Mouse (Mus musculus) stomach, embryonic 14.5 days (tissue): ENCODE data around the gene Vps26a. TPM values are rescaled to one million over a fixed set of nuclear protein-coding genes. Genes with fewer than 3 reads are reported as not detected.
"Not testable (repeated sequence)": the region's sequence is repeated elsewhere in the genome, so short reads cannot be mapped to it uniquely, and the experiment has no call there.

Experiments used
- ATAC-seq: fragments of 200-750 bp; cut with Nextera tagmentation; 2 replicates; pipeline ENCODE4 v1.8.0; 2017; ENCODE audit warnings: low read depth, moderate TSS enrichment; ENCODE audit not compliant: insufficient number of reproducible peaks, insufficient read depth, low FRiP score
- H3K27ac ChIP-seq: fragments of 300-500 bp; sonication (generic); 2 replicates; pipeline ENCODE4 v1.5.1; 2014; ENCODE audit warnings: mild to moderate bottlenecking, low read length, moderate library complexity, mixed read lengths
- H3K27me3 ChIP-seq: fragments of 300-500 bp; sonication (generic); 2 replicates; pipeline ENCODE4 v1.6.1; 2014; ENCODE audit warnings: low read length, control low read depth, mixed read lengths; ENCODE audit not compliant: control insufficient read depth, insufficient read depth
- H3K36me3 ChIP-seq: fragments of 300-500 bp; sonication (generic); 2 replicates; pipeline ENCODE4 v1.6.1; 2014; ENCODE audit warnings: mild to moderate bottlenecking, control low read depth, low read length, moderate library complexity, mixed read lengths; ENCODE audit not compliant: control insufficient read depth, insufficient read depth
- H3K4me1 ChIP-seq: fragments of 300-500 bp; sonication (generic); 2 replicates; pipeline ENCODE4 v1.6.1; 2014; ENCODE audit warnings: low read length, control low read depth, mixed read lengths; ENCODE audit not compliant: control insufficient read depth, insufficient read depth
- H3K4me2 ChIP-seq: fragments of 300-500 bp; sonication (generic); replicated peaks from 2 replicates; pipeline ENCODE4 v1.6.1; 2014; ENCODE audit warnings: low read depth, low read length, control low read depth
- H3K4me3 ChIP-seq: fragments of 300-500 bp; sonication (generic); 2 replicates; pipeline ENCODE4 v1.5.1; 2014; ENCODE audit warnings: low read depth, low read length, control low read depth
- H3K9ac ChIP-seq: fragments of 300-500 bp; sonication (generic); replicated peaks from 2 replicates; pipeline ENCODE4 v1.6.1; 2014; ENCODE audit warnings: low read depth, mild to moderate bottlenecking, control low read depth, low read length, moderate library complexity, mixed read lengths
- H3K9me3 ChIP-seq: fragments of 300-500 bp; sonication (generic); 2 replicates; pipeline ENCODE4 v1.6.1; 2016; ENCODE audit warnings: low read depth, low read length, control low read depth; ENCODE audit not compliant: control insufficient read depth
- WGBS: fragments of 180-500 bp; shearing (Covaris S2); extraction: QIAGEN DNeasy Blood & Tissue Kit; methylation state at CpG from one replicate; pipeline ENCODE4 v1.1.7; 2014; 5-methylcytosine and 5-hydroxymethylcytosine counted together
- polyA plus RNA-seq: library from polyadenylated mRNA; unstranded; fragments of >200 nt; fragmentation: Nextera tagmentation; extraction: Ambion mirVana; gene quantifications from 2 replicates; pipeline ENCODE4 v1.2.1, GENCODE M21; 2014

The Vps26a gene
- polyA plus RNA-seq, 1 experiment from 2014 or later = 75.6 TPM

DNA sequence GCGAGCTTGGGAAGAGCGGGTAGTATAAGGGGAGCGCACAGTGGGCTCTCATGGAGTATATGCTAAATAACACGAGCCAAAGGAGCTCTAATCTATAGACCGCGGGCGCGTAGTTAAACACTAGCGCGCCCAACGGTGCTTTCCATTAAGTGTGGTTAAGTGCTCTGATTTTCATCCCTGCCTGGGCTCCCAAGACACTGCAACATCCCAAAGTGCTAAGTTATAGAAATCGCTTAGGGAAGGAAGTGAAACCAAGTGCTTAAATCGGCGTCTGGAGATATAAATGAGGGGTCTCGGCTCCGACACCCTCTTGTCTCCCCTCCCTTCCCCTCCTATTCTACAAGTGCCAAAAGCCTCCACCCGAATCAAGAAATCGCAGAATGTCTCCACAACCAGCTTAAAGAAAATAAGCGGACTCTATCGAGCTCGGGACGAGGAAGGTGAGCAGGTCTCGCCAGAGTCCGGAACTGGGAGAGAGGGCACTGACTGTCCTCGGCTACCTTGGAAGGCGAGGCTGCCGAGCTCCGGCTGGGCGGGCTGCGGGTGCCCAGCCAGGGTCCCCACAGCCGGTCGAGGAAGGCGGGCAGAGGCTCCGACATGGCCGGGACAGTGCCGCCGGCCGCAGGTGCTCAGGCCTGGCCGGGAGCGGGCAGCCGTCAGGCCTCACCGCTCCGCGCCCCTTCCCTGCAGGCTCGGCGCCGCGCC lies 575 bp downstream of the Vps26a start:
- Histone ChIP-seq H3K27me3 (no peaks in the 10 kb centered on the region), H3K27ac (peak overlapping the region; percentile 76; the same call in 1 of the 2 replicates), H3K36me3 (no peaks in the 10 kb centered on the region), H3K4me3 (peak overlapping the region; percentile 73), H3K9me3 (no peaks in the 10 kb centered on the region), H3K4me2 (peak overlapping the region; percentile 60), H3K4me1 (no peaks in the 10 kb centered on the region), H3K9ac (peak overlapping the region; percentile 84)
- WGBS = under 1% methylated on average over 46 of the region's 48 CpGs
- peak; percentile 79 for ATAC-seq

DNA sequence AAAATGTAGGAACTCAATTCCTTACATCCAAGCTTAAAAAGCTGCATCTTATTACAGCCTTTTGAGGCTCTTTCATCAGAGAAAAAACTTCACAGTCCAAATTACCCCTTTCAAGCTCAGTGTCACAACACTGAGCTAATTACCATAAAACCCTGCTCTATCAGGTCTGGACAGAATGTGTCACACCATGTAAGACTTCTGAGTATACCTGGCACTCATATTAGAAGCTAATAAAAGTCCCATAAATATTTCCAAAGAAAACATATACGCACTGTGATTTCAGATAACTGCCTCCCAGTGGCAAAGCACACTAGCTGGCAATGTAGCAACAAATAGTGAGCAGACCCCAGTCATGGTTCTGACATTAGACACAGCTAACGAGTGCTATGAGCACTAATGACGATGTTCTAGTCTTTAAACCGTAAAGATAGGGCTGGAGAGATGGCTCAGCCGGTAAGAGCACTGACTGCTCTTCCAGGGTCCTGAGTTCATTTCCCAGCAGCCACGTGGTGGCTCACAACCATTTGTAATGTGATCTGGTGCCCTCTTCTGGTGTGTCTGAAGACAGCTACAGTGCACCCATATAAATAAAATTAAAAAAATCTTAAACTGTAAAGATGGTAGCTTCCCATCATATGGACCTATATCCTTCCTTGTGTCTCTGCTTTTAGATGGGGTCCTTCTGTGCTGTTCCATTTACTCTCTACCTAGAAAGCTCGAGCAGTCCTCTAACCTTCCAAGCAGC lies 5.3 kb downstream of the Vps26a start:
- H3K27me3 ChIP-seq = no peaks in the 10 kb centered on the region
- H3K9ac ChIP-seq = no peak overlapping the region
- WGBS = 70% methylated on average over 7 of the region's 7 CpGs
- no peak overlapping the region for H3K4me2 ChIP-seq
- H3K4me1 ChIP-seq = no peaks in the 10 kb centered on the region
- H3K9me3 ChIP-seq = no peaks in the 10 kb centered on the region
- ATAC-seq = no peak
- H3K4me3 ChIP-seq = no peak overlapping the region
- peaks cover 5% of the 10 kb centered on the region; the same call in 1 of the 2 replicates for H3K36me3 ChIP-seq
- no peak overlapping the region for H3K27ac ChIP-seq

DNA sequence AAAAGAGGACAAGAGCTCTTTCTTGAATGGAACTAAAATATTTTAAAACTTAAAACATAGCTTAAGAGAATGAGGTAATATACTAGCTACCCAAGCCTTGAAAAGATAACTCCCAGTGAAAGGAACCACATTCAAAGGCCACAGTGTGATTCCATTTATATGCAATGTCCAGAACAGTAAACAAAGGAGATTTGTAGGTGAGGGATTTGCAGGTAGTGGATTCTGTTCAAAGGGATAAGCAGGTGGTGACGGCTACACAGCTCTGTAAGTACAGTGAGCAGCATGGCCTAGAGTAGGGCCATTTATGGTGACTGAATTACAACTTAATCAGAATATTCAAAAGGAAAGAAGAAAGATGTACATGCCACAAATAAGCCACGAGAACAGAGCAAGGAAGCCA lies 9.6 kb downstream of the Vps26a start:
- H3K27ac ChIP-seq = no peak overlapping the region
- H3K4me3 ChIP-seq = no peak overlapping the region
- no peaks in the 10 kb centered on the region for H3K4me1 ChIP-seq
- WGBS = 66% methylated on average over 2 of the region's 2 CpGs
- no peaks in the 10 kb centered on the region for H3K27me3 ChIP-seq
- no peak for ATAC-seq
- H3K36me3 ChIP-seq = peaks cover 5% of the 10 kb centered on the region; the same call in 1 of the 2 replicates
- H3K9ac ChIP-seq = no peak overlapping the region
- H3K4me2 ChIP-seq = no peak overlapping the region
- H3K9me3 ChIP-seq = no peaks in the 10 kb centered on the region

DNA sequence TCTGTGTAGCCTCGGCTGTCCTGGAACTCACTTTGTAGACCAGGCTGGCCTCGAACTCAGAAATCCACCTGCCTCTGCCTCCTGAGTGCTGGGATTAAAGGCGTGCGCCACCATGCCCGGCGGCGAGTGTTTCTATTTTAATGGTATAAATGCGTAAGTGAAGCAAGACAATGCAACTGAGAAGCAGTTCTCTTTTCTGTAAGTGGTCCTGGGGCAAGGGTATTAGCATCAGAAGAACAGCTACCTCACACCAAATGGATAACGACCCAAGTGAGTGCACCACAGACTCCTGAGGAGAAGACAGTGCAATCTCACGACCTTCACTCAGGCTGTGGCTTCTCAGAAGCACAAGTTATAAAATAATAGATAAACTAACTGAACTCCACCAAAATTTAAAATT lies 11.7 kb downstream of the Vps26a start:
- no peaks in the 10 kb centered on the region for H3K27me3 ChIP-seq
- WGBS = 94% methylated on average over 10 of the region's 10 CpGs
- H3K4me3 ChIP-seq = no peak overlapping the region
- H3K4me1 ChIP-seq = no peaks in the 10 kb centered on the region
- H3K27ac ChIP-seq = no peak overlapping the region
- no peaks in the 10 kb centered on the region for H3K9me3 ChIP-seq
- H3K36me3 ChIP-seq = peaks cover 5% of the 10 kb centered on the region; the same call in 1 of the 2 replicates
- no peak overlapping the region for H3K9ac ChIP-seq
- no peak for ATAC-seq
- H3K4me2 ChIP-seq = no peak overlapping the region

DNA sequence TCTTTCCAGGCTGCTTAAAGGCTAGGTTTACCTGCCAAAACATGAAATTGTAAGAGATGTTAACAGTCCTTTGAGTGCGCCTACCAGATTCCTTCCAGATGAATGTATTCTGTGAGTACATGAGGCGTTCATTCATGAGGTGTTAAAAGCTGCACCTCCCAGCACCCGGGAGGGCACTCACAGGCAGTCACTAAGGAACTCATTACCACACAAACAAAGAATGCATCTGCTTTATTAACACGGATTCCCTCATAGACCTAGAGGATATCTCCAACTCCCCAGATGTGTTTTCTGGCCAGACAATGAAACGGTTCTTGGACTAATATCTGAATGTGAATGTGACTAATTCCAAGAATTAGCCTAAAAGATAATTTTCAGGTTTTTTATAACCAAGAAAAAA lies 15.5 kb downstream of the Vps26a start:
- H3K27me3 ChIP-seq = no peaks in the 10 kb centered on the region
- 76% methylated on average over 5 of the region's 5 CpGs for WGBS
- H3K4me3 ChIP-seq = no peak overlapping the region
- no peak overlapping the region for H3K4me2 ChIP-seq
- H3K36me3 ChIP-seq = peaks cover 7% of the 10 kb centered on the region; the same call in 1 of the 2 replicates
- H3K27ac ChIP-seq = no peak overlapping the region
- H3K4me1 ChIP-seq = no peaks in the 10 kb centered on the region
- H3K9ac ChIP-seq = no peak overlapping the region
- H3K9me3 ChIP-seq = no peaks in the 10 kb centered on the region
- no peak for ATAC-seq

DNA sequence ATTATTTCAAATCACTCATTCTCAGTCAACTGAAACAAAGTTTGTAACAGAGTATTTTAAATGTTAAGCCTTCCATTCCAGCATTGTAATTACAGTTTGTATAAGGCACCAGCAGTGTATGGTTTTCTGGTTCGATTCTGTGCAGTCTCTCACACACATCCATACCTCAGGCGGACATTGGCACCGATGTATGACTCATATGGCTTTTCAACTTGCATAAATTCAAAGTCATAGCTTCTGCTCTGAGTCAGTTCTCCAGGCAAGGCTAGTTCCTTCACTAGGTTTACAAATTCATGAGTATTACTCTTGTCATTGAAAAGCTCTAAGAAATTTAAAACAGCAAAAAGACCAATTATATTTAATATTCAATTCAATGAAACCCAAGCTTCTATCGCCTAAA lies 16.9 kb downstream of the Vps26a start:
- Histone ChIP-seq H3K4me1 (no peaks in the 10 kb centered on the region), H3K27ac (no peak overlapping the region), H3K9me3 (no peaks in the 10 kb centered on the region), H3K4me3 (no peak overlapping the region), H3K27me3 (no peaks in the 10 kb centered on the region), H3K36me3 (peaks cover 7% of the 10 kb centered on the region; the same call in 1 of the 2 replicates), H3K4me2 (no peak overlapping the region), H3K9ac (no peak overlapping the region)
- ATAC-seq = no peak
- 93% methylated on average over 4 of the region's 4 CpGs for WGBS

DNA sequence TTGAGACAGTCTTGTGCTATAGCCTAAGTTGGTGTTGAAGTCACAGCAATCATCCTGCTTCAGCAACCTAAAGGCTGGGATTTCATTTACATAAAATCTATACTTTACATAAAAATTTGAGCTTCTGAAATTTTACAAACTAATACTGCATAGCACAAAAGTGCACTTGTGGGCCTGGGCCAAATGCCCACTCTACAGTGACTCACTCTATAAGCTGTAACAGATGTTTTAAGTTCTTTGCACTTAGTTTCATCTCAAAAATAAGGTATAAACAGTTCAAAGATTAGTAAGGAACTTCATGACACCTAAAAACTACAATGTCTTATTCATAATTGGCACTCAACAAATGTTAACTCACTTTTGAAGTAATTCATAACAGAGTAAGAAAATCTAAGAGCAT lies 25.3 kb downstream of the Vps26a start:
- no peaks in the 10 kb centered on the region for H3K27me3 ChIP-seq
- no peak overlapping the region for H3K4me3 ChIP-seq
- no peak overlapping the region for H3K27ac ChIP-seq
- ATAC-seq = no peak
- no peaks in the 10 kb centered on the region for H3K9me3 ChIP-seq
- H3K4me1 ChIP-seq = no peaks in the 10 kb centered on the region
- no peak overlapping the region for H3K9ac ChIP-seq
- peaks cover 21% of the 10 kb centered on the region; the same call in 1 of the 2 replicates for H3K36me3 ChIP-seq
- no peak overlapping the region for H3K4me2 ChIP-seq

DNA sequence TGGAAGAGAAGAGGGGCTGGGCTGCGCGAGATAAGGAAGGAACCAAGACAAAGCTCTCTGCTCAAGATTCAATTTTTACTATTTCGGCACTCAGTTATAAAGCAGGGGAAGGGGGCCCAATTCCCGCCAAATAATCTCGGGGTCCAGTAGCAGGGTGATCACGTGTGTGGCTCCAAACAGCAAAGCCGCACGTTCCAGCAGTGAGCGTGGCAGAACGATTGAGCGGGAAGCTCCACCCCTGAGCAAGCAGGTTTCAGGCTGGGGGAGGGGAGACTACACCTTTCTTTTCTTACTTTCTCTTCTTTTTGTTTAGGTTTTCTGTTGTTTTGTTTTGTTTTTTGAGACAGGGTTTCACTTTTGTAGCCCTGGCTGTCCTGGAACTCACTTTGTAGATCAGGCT lies 34.6 kb downstream of the Vps26a start:
- H3K4me1 ChIP-seq, H3K27ac ChIP-seq, H3K4me3 ChIP-seq, H3K9ac ChIP-seq, ATAC-seq, H3K9me3 ChIP-seq, H3K4me2 ChIP-seq, H3K27me3 ChIP-seq: not testable (repeated sequence)
- peaks cover 19% of the 10 kb centered on the region; the same call in 1 of the 2 replicates for H3K36me3 ChIP-seq
- 62% methylated on average over 11 of the region's 11 CpGs for WGBS
